Mouse (Mus musculus): ENCODE measurements around the gene Myo1b. TPM values are rescaled to one million over a fixed set of nuclear protein-coding genes. Genes with fewer than 3 reads are reported as not detected.
"Not testable (repeated sequence)": the region's sequence is repeated elsewhere in the genome, so short reads cannot be mapped to it uniquely, and the experiment has no call there.

Myo1b gene
- total RNA-seq, 2 experiments from 2014 or later = 1.1 TPM; not detected in 1

- no peak for ATAC-seq (replicated peaks; ENCODE audit: low FRiP score, poor library complexity, severe bottlenecking)
Measured at GRCm38 (mm10) chr1:51905073-51905472, 10.8 kb downstream of the Myo1b start.

- no peak for ATAC-seq (replicated peaks; ENCODE audit: low FRiP score, poor library complexity, severe bottlenecking)
Measured at GRCm38 (mm10) chr1:51897160-51897572, 18.7 kb downstream of the Myo1b start.

GRCm38 (mm10) chr1:51895961-51896360, 19.9 kb downstream of the Myo1b start:
- no peak for ATAC-seq (replicated peaks; ENCODE audit: low FRiP score, poor library complexity, severe bottlenecking)

- no peak for ATAC-seq (replicated peaks; ENCODE audit: low FRiP score, poor library complexity, severe bottlenecking)
Measured at GRCm38 (mm10) chr1:51894721-51895120, 21.1 kb downstream of the Myo1b start.

GRCm38 (mm10) chr1:51893521-51894355, 22.1 kb downstream of the Myo1b start:
- ATAC-seq (replicated peaks; ENCODE audit: low FRiP score, poor library complexity, severe bottlenecking) = no peak

GRCm38 (mm10) chr1:51892005-51892404, 23.9 kb downstream of the Myo1b start:
- no peak for ATAC-seq (replicated peaks; ENCODE audit: low FRiP score, poor library complexity, severe bottlenecking)

GRCm38 (mm10) chr1:51888046-51888813, 27.6 kb downstream of the Myo1b start:
- ATAC-seq (replicated peaks; ENCODE audit: low FRiP score, poor library complexity, severe bottlenecking) = no peak

- no peak for ATAC-seq (replicated peaks; ENCODE audit: low FRiP score, poor library complexity, severe bottlenecking)
Measured at GRCm38 (mm10) chr1:51885356-51885983, 30.4 kb downstream of the Myo1b start.

GRCm38 (mm10) chr1:51883211-51883610, 32.7 kb downstream of the Myo1b start:
- ATAC-seq (replicated peaks; ENCODE audit: low FRiP score, poor library complexity, severe bottlenecking) = no peak

- ATAC-seq (replicated peaks; ENCODE audit: low FRiP score, poor library complexity, severe bottlenecking) = no peak
Measured at GRCm38 (mm10) chr1:51882752-51883151, 33.1 kb downstream of the Myo1b start.

GRCm38 (mm10) chr1:51879927-51880814, 35.7 kb downstream of the Myo1b start:
- ATAC-seq (replicated peaks; ENCODE audit: low FRiP score, poor library complexity, severe bottlenecking) = no peak

GRCm38 (mm10) chr1:51879333-51879770, 36.5 kb downstream of the Myo1b start:
- no peak for ATAC-seq (replicated peaks; ENCODE audit: low FRiP score, poor library complexity, severe bottlenecking)

GRCm38 (mm10) chr1:51875462-51876225, 40.2 kb downstream of the Myo1b start:
- no peak for ATAC-seq (replicated peaks; ENCODE audit: low FRiP score, poor library complexity, severe bottlenecking)

GRCm38 (mm10) chr1:51872493-51873261, 43.2 kb downstream of the Myo1b start:
- no peak for ATAC-seq (replicated peaks; ENCODE audit: low FRiP score, poor library complexity, severe bottlenecking)

- not testable (repeated sequence) for ATAC-seq (replicated peaks; ENCODE audit: low FRiP score, poor library complexity, severe bottlenecking)
Measured at GRCm38 (mm10) chr1:51871234-51871633, 44.6 kb downstream of the Myo1b start.

- ATAC-seq (replicated peaks; ENCODE audit: low FRiP score, poor library complexity, severe bottlenecking) = no peak
Measured at GRCm38 (mm10) chr1:51862828-51863421, 52.9 kb downstream of the Myo1b start.

GRCm38 (mm10) chr1:51860837-51861236, 55.0 kb downstream of the Myo1b start:
- no peak for ATAC-seq (replicated peaks; ENCODE audit: low FRiP score, poor library complexity, severe bottlenecking)

- ATAC-seq (replicated peaks; ENCODE audit: low FRiP score, poor library complexity, severe bottlenecking) = no peak
Measured at GRCm38 (mm10) chr1:51856946-51857345, 58.9 kb downstream of the Myo1b start.
